Mouse (Mus musculus) v-Abl transformed pro-B cells (cell line): Measurements from ENCODE around the gene Anxa5.

Source experiments
- in situ Hi-C, 2 experiments: fragments of 400-800 bp; cut with MboI; formaldehyde crosslinking; loops; one replicate each; pipeline ENCODE4 v1.15.1; 2025; ENCODE audit not compliant: unreplicated experiment in 2 of 2

Anxa5 gene

DNA sequence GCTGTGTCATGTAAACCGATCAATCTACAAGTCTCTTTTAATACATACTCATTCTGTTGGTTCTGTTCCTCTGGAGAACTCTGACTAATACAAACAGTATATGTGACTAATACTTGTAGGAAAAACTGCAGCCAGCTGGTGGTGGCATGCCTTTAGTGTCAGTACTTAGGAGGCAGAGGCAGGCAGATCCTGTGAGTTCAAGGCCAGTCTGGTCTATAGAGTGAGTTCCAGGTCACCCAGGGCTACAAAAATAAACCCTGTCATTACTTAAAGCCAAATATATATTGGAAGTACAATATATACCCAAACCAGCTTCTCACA lies 13.9 kb upstream of the Anxa5 start:
- in situ Hi-C loops: loop anchor here (25.0 kb wide), 2 partner anchors 527 to 802 kb away; no protein-coding TSS in a partner anchor

DNA sequence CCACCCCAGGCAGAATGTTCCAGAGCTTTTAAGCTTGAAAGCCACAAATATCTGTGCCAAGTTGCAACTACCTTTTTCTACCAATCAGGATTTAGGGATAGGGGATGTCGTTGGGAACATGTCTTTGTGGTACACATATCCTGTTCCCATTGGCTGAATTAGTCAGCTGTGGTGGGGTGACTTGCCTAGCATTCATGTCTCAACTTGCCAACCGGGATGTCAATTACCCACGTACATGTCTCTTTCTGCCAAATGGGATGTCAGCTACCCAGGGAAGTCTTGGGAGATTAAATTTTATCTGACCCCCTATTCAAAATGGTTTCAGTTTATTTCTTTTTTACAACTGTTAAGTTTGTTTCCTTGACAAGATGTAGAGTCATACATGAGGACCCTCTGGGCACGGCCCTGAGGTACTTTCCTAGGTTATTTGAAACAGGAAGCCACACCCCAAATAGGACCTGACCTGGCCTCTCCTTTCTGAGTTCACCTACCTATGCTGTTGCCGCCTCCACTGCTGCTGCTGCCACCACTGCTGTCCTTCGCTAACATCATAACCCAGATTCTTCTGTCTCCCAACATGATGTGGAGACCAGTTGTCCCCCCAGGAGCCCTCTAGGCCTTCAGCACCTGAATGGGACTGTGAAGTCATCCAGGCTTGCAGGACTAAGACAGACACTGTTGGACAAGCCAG lies 13.3 kb upstream of the Anxa5 start:
- in situ Hi-C loops: loop anchor here (25.0 kb wide), 2 partner anchors 527 to 802 kb away; no protein-coding TSS in a partner anchor

GRCm38 (mm10) chr3:36488367-36488766 lies 12.7 kb upstream of the Anxa5 start:
- in situ Hi-C loops: loop anchor here (25.0 kb wide), 2 partner anchors 526 to 801 kb away; no protein-coding TSS in a partner anchor

- in situ Hi-C loops: loop anchor here (25.0 kb wide), 2 partner anchors 525 to 800 kb away; no protein-coding TSS in a partner anchor
Measured at GRCm38 (mm10) chr3:36486881-36487280, 11.2 kb upstream of the Anxa5 start.

GRCm38 (mm10) chr3:36486176-36486575 lies 10.5 kb upstream of the Anxa5 start:
- in situ Hi-C loops: loop anchor here (25.0 kb wide), 2 partner anchors 524 to 799 kb away; no protein-coding TSS in a partner anchor

- in situ Hi-C loops: loop anchor here (25.0 kb wide), 2 partner anchors 522 to 797 kb away; no protein-coding TSS in a partner anchor
Measured at GRCm38 (mm10) chr3:36484292-36484691, 8.6 kb upstream of the Anxa5 start.

GRCm38 (mm10) chr3:36482940-36483339 lies 7.2 kb upstream of the Anxa5 start:
- in situ Hi-C loops: loop anchor here (25.0 kb wide), 2 partner anchors 521 to 796 kb away; no protein-coding TSS in a partner anchor

DNA sequence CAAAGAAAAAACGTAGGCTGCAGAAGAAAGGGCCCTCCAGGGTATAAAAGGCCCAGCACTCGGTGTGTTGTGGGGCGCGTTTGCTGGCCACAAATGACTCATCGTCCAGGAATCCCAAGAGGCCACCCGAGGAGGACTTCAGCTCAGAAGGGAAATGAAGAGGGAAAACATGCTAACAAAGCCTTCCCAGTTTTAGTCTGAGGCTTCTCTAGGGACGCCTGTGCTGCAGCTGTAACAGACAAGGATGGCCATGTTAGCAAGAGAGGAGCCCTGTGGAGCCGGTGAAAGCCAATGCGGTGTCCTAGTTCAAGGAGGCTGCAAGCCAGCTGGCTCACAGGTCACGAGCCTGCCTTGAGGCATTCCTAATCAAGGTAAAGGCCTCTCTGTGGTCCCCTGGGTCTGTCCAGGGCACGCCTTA lies 6.1 kb upstream of the Anxa5 start:
- in situ Hi-C loops: loop anchor here (25.0 kb wide), 2 partner anchors 519 to 794 kb away; no protein-coding TSS in a partner anchor

DNA sequence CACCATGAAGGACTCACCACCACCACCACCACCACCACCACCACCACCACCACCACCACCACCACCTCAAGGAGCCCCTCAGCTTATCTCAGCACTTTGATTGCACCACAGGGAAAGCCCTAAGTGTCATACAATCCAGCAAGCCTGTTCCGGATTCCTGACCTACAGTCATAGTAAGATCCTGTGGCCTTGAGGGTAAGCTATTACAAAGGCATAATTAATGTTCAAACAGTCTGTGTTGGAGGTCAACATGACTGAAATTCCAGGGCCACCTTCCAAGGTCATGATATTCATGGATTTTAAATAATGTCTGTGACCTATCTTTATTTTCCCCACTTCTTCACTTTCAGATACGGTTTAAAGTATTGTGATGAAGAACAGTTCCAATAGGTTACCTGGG lies 4.8 kb upstream of the Anxa5 start:
- in situ Hi-C loops: loop anchor here (25.0 kb wide), 2 partner anchors 518 to 793 kb away; no protein-coding TSS in a partner anchor

DNA sequence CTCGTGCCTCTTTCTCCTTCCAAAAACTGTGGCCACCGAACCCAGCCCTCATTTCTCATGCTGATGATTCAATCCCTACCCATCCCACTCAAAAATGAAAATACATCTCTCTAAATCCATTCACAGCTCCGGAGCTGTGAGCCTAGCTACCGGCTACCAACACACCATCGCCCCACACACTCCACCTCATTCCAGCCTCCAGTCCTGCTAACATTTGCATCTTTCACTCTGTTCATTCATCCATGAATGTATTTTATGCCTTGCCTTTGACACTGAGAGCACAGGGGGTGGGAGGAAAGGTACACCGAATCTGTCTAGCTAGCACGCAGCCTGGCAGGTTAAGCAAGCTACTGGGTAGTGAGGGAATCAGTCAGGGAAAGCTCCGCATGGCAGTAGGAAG lies 3.1 kb upstream of the Anxa5 start:
- in situ Hi-C loops: loop anchor here (25.0 kb wide), 2 partner anchors 516 to 791 kb away; no protein-coding TSS in a partner anchor

GRCm38 (mm10) chr3:36476261-36477155 lies 814 bp upstream of the Anxa5 start:
- in situ Hi-C loops: loop anchor here (25.0 kb wide), 2 partner anchors 514 to 789 kb away; no protein-coding TSS in a partner anchor

DNA sequence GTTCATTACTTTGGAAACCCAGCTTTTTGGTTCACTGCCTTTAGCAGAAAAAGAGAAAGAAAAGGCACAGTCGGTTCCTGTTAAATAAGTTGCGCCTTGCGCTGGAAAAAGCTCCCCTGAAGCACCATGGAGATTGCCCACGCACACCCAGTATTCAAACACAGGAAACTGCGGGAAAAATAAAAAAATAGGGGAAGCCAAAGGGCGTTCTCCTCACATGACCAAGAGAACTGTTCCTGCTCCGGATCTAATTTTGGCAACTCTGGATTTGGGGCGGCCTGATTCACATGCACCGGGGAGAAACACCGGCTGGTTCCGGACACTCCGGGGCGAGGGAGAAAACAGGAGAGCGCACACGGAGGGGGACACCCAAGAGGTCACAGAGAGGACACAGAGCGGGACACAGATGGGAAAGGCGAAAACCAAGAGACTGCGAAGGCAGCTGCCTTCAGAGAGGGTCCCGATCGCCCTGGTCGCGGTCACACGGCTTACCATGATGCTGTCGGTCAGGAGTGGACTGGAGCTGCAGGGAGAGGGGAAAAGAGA lies 683 bp downstream of the Anxa5 start:
- in situ Hi-C loops: loop anchor here (25.0 kb wide), 2 partner anchors 513 to 788 kb away; no protein-coding TSS in a partner anchor

- in situ Hi-C loops: no loop called here
Measured at GRCm38 (mm10) chr3:36474421-36474820, 1.3 kb downstream of the Anxa5 start.

DNA sequence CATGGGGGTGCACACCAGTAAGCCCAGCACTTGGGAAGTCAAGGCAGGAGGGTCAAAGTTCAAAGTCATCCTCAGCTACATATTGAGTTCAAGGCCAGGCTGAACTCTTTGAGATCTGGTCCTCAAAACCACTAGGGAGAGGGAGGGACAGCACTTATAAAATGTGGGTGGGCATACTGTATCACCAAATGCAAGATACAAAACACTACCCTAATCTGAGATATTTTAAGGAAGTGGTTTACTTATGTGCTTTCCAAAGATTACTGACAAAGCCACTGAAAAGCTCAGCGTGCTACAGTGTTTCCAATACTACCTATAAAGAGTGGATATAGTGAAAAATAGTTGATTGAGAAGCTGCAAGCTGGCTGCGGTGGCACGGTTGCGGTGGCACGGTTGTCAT lies 2.5 kb downstream of the Anxa5 start:
- in situ Hi-C loops: no loop called here

- in situ Hi-C loops: no loop called here
Measured at GRCm38 (mm10) chr3:36471856-36472255, 3.8 kb downstream of the Anxa5 start.

DNA sequence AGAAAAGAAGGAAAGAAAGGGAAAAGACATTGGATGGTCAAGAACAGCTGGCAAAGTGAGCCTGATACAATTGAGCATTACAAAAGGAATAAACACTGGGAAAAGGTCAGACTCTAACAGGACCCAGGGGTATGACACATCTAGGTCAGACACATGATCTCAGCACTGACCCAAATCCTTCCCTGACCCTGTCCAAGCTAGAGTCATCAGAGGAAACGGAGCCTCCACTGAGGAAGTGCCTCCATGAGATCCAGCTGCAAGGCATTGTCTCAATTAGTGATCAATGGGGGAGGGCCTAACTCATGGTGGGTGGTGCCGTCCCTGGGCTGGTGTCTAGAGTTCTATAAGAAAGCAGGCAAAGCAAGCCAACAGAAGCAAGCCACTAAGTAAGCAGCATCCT lies 6.8 kb downstream of the Anxa5 start:
- in situ Hi-C loops: no loop called here

GRCm38 (mm10) chr3:36467632-36468031 lies 8.1 kb downstream of the Anxa5 start:
- in situ Hi-C loops: no loop called here

DNA sequence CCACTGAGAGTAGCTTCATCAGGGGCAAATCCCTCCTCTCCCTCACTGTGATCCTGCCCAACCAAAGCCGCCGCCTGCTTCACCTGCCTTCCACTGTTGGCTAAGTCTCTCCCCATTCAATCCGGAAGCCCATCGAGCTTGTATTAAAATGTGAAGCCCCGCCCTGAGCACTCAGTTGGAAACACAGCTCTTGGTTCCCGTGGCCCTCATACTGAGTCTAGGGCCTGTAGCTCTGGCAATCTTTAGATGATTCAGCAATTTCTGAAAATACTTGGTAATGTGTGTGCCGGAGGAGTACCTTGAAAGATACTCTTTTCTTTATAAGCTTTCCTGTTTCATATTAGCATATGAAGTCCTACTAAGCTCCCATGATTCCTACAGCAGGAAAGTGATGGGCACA lies 10.2 kb downstream of the Anxa5 start:
- in situ Hi-C loops: no loop called here

DNA sequence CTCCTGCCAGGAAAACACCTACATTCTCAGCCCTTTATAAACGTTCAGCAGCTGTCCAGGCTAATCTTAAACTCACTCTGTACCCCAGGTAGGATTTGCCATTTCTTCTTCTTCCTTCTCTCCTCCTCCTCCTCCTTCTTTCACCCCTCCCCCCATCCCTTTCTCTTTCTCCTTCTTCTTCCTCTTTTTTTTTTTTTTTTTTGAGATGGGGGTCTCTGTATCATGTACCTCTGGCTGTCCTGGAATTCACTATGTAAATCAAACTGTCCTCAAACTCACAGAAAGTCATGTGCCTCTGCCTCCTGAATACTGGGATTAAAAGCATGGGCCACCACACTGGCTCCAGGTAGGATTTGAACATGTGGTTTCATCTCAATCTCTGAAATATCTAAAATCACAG lies 13.3 kb downstream of the Anxa5 start:
- in situ Hi-C loops: no loop called here

DNA sequence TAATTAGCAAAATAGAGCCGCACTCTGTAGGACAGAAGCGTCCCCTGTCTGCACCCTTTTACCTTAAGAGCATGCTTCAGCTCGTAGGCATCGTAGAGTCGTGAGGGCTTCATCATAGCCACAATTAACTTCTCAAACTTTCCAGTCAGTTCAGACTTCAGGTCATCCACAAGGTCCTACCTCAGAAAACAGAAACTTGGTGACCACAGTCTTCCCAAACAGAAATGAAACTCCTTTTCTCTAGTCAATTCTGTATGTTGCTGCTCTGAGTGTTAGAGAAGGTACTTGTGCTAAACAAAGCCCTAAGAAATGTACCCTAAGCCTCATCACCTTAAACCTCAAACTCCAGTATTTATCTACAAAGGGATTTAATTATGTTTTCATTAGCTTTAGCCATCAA lies 13.9 kb downstream of the Anxa5 start:
- in situ Hi-C loops: no loop called here

GRCm38 (mm10) chr3:36460717-36461116 lies 15.0 kb downstream of the Anxa5 start:
- in situ Hi-C loops: no loop called here
